16 mouse cellular contexts compared by ENCODE assay signal in genomic region chr1:151086111-151086859, GRCm38 (mm10).
DNase-seq lines count a peak whose midpoint lies in the region; ATAC-seq and TF ChIP-seq lines count a peak whose summit lies in the region.
"Had no signal": no experiment of that assay in that cellular context is flagged by ENCODE, and none has a peak within 500 bp of the region (broad histone marks: within the 10 kb centered on the region; RNA-seq: fewer than 3 reads in every experiment).

No protein-coding gene starts in this region.

- in situ Hi-C loops in CH12.LX (cut with MboI; ENCODE audit: low pct_ligation_motif_present, low pct_unique_long_range_greater_than_20kb, low sequenced_read_pairs): loop anchor here (10.0 kb wide), 2 partner anchors 159 to 259 kb away; partner anchors contain the start of gene Ivns1abp

- TF ChIP-seq EP300 in CH12.LX (IDR thresholded peaks at IDR 0.05; ENCODE audit: low read length): no peak

- WGBS in hindbrain, embryonic 15.5 days: 43% methylated on average over 22 of the region's 22 CpGs
- WGBS in hindbrain, embryonic 16.5 days: 50% methylated on average over 22 of the region's 22 CpGs
- WGBS in limb, embryonic 10.5 days: 80% methylated on average over 22 of the region's 22 CpGs

- ATAC-seq in hindbrain, embryonic 15.5 days (ENCODE audit: low FRiP score, low read depth): no peak
- ATAC-seq in hindbrain, embryonic 16.5 days: no peak

- no peaks in the 10 kb centered on the region for H3K9me3 ChIP-seq in hindbrain, embryonic 15.5 days
- H3K9me3 ChIP-seq in hindbrain, embryonic 16.5 days (ENCODE audit: control insufficient read depth, low read length): no peaks in the 10 kb centered on the region
- H3K9me3 ChIP-seq in CH12.LX (replicated peaks; ENCODE audit: low read length): no peaks in the 10 kb centered on the region
- H3K9me3 ChIP-seq in limb, embryonic 10.5 days (replicated peaks): no peaks in the 10 kb centered on the region
- H3K9me3 ChIP-seq: limb, embryonic 15.5 days; megakaryocyte, embryonic 14.5 days had no signal

- no peak overlapping the region for H3K9ac ChIP-seq in hindbrain, embryonic 15.5 days
- H3K9ac ChIP-seq in hindbrain, embryonic 16.5 days (ENCODE audit: low read depth, low read length): no peak overlapping the region
- no peak overlapping the region for H3K9ac ChIP-seq in CH12.LX (ENCODE audit: insufficient read depth, low read depth)
- H3K9ac ChIP-seq: limb, embryonic 15.5 days; lung, embryonic 14.5 days had no signal

- dilution Hi-C loops in CH12.LX (cut with MboI; ENCODE audit: extremely low pct_ligation_motif_present, extremely low pct_unique_long_range_greater_than_20kb, low sequenced_read_pairs): no loop called here

- no peaks in the 10 kb centered on the region for H3K4me1 ChIP-seq in hindbrain, embryonic 15.5 days (replicated peaks)
- H3K4me1 ChIP-seq in hindbrain, embryonic 16.5 days (ENCODE audit: control insufficient read depth, insufficient read depth, low read depth, low read length): no peaks in the 10 kb centered on the region; the same call in 1 of the 2 replicates
- H3K4me1 ChIP-seq in CH12.LX (ENCODE audit: control insufficient read depth in 1 of 2, insufficient read depth in 2 of 2): peaks cover 3 to 4% of the 10 kb centered on the region in 2 experiments; a peak in 2 of 4 replicates
- H3K4me1 ChIP-seq in limb, embryonic 10.5 days: peaks cover 4% of the 10 kb centered on the region
- H3K4me1 ChIP-seq: limb, embryonic 15.5 days; megakaryocyte, embryonic 14.5 days had no signal

- H3K36me3 ChIP-seq in hindbrain, embryonic 15.5 days: no peaks in the 10 kb centered on the region
- H3K36me3 ChIP-seq in hindbrain, embryonic 16.5 days (ENCODE audit: control insufficient read depth, insufficient read depth, low read length): no peaks in the 10 kb centered on the region
- no peaks in the 10 kb centered on the region for H3K36me3 ChIP-seq in CH12.LX (replicated peaks in 1 of 2; ENCODE audit: control insufficient read depth in 1 of 2, insufficient read depth in 1 of 2, low read length in 1 of 2)
- H3K36me3 ChIP-seq in limb, embryonic 10.5 days: no peaks in the 10 kb centered on the region
- H3K36me3 ChIP-seq: limb, embryonic 15.5 days had no signal

- peak overlapping the region; percentile 18; the same call in 1 of the 2 replicates for H3K4me2 ChIP-seq in hindbrain, embryonic 15.5 days
- H3K4me2 ChIP-seq in hindbrain, embryonic 16.5 days (ENCODE audit: low read length): no peak overlapping the region
- H3K4me2 ChIP-seq in CH12.LX (ENCODE audit: insufficient read depth, low read depth, poor library complexity, severe bottlenecking): peak overlapping the region; percentile 38; the same call in 1 of the 2 replicates
- H3K4me2 ChIP-seq: limb, embryonic 15.5 days; lung, embryonic 14.5 days had no signal

- no peak for DNase-seq in CH12.LX (ENCODE audit: extremely low read depth)
- DNase-seq in ES-CJ7 (ENCODE audit: low read depth, low spot score): peak; percentile 85
- no peak for DNase-seq in limb, embryonic 10.5 days (ENCODE audit: low spot score)
- DNase-seq in layer of hippocampus, adult 9-11 months: no peak
- DNase-seq in thymus, adult 18-20 months: no peak
- DNase-seq: adrenal gland, postnatal 36 days; gastrocnemius, adult 2 months; heart, adult 2 months; heart, postnatal 36 days; kidney, postnatal 4 days; lung, embryonic 14.5 days had no signal

- no peak for TF ChIP-seq RAD21 in CH12.LX (IDR thresholded peaks at IDR 0.05; ENCODE audit: low read depth, low read length)

- TF ChIP-seq POLR2A in CH12.LX (IDR thresholded peaks at IDR 0.05; ENCODE audit: low read depth, low read length): no peak

- H3K27me3 ChIP-seq in hindbrain, embryonic 15.5 days: no peaks in the 10 kb centered on the region
- no peaks in the 10 kb centered on the region for H3K27me3 ChIP-seq in hindbrain, embryonic 16.5 days (replicated peaks; ENCODE audit: control insufficient read depth, insufficient read depth, low read length)
- H3K27me3 ChIP-seq in CH12.LX (replicated peaks): no peaks in the 10 kb centered on the region
- H3K27me3 ChIP-seq in limb, embryonic 10.5 days (ENCODE audit: low read depth, poor library complexity, severe bottlenecking): no peaks in the 10 kb centered on the region
- H3K27me3 ChIP-seq: limb, embryonic 15.5 days had no signal

- TF ChIP-seq CTCF in CH12.LX (conservative IDR thresholded peaks at IDR 0.05 in 1 of 2, IDR thresholded peaks at IDR 0.05 in 1 of 2; ENCODE audit: low read depth in 2 of 2, low read length in 2 of 2): no peak

- no peak overlapping the region for H3K27ac ChIP-seq in hindbrain, embryonic 15.5 days (replicated peaks)
- no peak overlapping the region for H3K27ac ChIP-seq in hindbrain, embryonic 16.5 days (ENCODE audit: low read depth, low read length)
- no peak overlapping the region for H3K27ac ChIP-seq in CH12.LX (ENCODE audit: insufficient read depth, low read depth)
- H3K27ac ChIP-seq in limb, embryonic 10.5 days: 0 out of 2 replicates have a peak overlapping the region, but pooled peaks have one; percentile 7
- H3K27ac ChIP-seq: gastrocnemius, adult 2 months; heart, adult 2 months; limb, embryonic 15.5 days had no signal

- H3K79me2 ChIP-seq in CH12.LX (replicated peaks; ENCODE audit: control insufficient read depth, extremely low read depth, insufficient read depth, poor library complexity, severe bottlenecking): no peaks in the 10 kb centered on the region

- no peak overlapping the region for H3K4me3 ChIP-seq in hindbrain, embryonic 15.5 days
- H3K4me3 ChIP-seq in hindbrain, embryonic 16.5 days (ENCODE audit: low read length): no peak overlapping the region
- H3K4me3 ChIP-seq in CH12.LX (replicated peaks in 1 of 3; ENCODE audit: low read depth in 2 of 3, low read length in 2 of 3, poor library complexity in 1 of 3): no peak overlapping the region
- H3K4me3 ChIP-seq in limb, embryonic 10.5 days: no peak overlapping the region
- H3K4me3 ChIP-seq: erythroblast, embryonic 14.5 days; heart, adult 2 months; limb, embryonic 15.5 days; megakaryocyte, embryonic 14.5 days had no signal

TF ChIP-seq in CH12.LX, 34 proteins besides CTCF, POLR2A, EP300 and RAD21:
- TF ChIP-seq UBTF (IDR thresholded peaks at IDR 0.05; ENCODE audit: low read depth, low read length): no peak
- no peak for TF ChIP-seq TBP (conservative IDR thresholded peaks at IDR 0.05; ENCODE audit: low read depth, low read length)
- TF ChIP-seq MAX (IDR thresholded peaks at IDR 0.05; ENCODE audit: low read length): no peak
- TF ChIP-seq ZKSCAN1 (IDR thresholded peaks at IDR 0.05; ENCODE audit: borderline replicate concordance, low read depth, low read length): no peak
- no peak for TF ChIP-seq SIN3A (IDR thresholded peaks at IDR 0.05; ENCODE audit: low read length)
- no peak for TF ChIP-seq RCOR1 (conservative IDR thresholded peaks at IDR 0.05; ENCODE audit: low read depth, low read length)
- TF ChIP-seq USF2 (conservative IDR thresholded peaks at IDR 0.05; ENCODE audit: low read depth, low read length): no peak
- TF ChIP-seq MAZ (IDR thresholded peaks at IDR 0.05; ENCODE audit: low read depth, low read length): no peak
- no peak for TF ChIP-seq USF1 (IDR thresholded peaks at IDR 0.05; ENCODE audit: low read depth, low read length)
- no peak for TF ChIP-seq PAX5 (IDR thresholded peaks at IDR 0.05; ENCODE audit: low read length)
